Mouse (Mus musculus) erythroblast, embryonic 14.5 days (primary cell): Measurements from ENCODE around the gene Arhgef5.

Experiments used
- GATA1 ChIP-seq: IDR thresholded peaks from 2 replicates; pipeline ENCODE4 v1.6.1; 2012; ENCODE audit warnings: low read length, inconsistent platforms, mixed read lengths
- TAL1 ChIP-seq: IDR thresholded peaks from 3 replicates; pipeline ENCODE4 v1.6.1; 2012; ENCODE audit warnings: low read length, inconsistent platforms, mixed read lengths

DNA sequence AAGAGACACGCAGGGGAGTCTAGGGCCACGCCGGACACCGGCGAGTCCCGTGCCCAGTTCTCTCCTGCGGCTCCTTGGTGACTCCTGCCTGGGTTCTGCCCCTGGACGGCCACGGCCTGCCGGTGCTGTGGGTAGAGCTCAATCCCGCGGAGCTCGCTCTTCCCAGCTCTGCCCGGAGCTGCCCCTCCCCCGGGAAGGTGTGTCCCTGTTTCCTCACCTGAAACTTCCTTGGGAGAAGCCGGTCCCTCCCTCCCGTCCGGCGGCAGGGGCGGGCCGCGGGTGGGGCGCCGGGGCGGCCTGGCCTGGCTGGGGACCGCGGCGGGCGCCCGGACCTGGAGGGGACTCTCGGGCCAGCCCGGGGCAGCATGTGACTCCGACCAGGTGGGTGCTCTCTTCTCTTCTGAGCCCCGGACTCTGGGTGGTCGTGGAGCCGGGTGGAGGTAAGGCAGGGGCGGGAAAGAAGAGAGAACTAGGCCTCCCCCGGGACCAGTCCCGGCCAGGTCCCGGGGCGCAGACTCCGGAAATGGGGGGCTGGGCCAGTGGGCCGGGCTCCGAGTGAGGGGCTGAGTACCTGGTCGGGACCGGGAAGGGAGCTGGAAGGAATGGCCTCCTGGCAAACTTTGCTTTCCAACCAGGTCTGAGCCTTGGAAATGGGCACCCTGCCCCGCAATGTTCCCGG, at the start of gene Arhgef5:
- TF ChIP-seq TAL1, result no peak
- TF ChIP-seq GATA1, result no peak
